Mouse (Mus musculus): ENCODE results near the gene Ralgapa2. TPM values are rescaled to one million over a fixed set of nuclear protein-coding genes. Genes with fewer than 3 reads are reported as not detected.

The Ralgapa2 gene
- polyA plus RNA-seq, 1 experiment from 2014 or later: 9.9 TPM

DNA sequence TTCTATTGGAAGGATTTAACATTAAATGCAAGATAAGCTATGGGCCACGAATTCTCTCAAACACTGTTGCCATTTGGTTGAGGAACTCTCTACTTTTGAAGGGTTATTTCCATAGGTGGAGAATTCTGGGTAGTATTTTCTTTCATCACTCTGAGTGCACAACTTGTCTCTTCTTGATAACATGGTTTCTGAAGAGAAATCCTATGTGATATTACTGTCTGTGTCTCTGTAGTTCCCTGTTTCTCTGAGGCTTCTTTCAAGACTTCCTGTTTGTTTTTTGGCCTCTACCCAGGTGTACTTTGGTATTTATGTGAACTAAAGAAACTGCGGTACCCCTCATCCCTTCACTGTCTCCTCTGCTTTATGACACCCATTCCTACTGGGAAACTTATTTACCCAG lies 190.1 kb downstream of the Ralgapa2 start:
- no peak overlapping the region for H3K4me2 ChIP-seq (ENCODE audit: low read length)
- H3K27ac ChIP-seq (ENCODE audit: low read depth, low read length): no peak overlapping the region
- H3K9me3 ChIP-seq (ENCODE audit: control insufficient read depth, low read length): no peaks in the 10 kb centered on the region
- no peak overlapping the region for H3K4me3 ChIP-seq (ENCODE audit: low read length)
- no peaks in the 10 kb centered on the region for H3K27me3 ChIP-seq (replicated peaks; ENCODE audit: control insufficient read depth, insufficient read depth, low read length)
- H3K9ac ChIP-seq (ENCODE audit: low read depth, low read length): no peak overlapping the region
- no peak for ATAC-seq
- WGBS: 97% methylated on average over 2 of the region's 2 CpGs
- peaks cover 10% of the 10 kb centered on the region for H3K4me1 ChIP-seq (ENCODE audit: control insufficient read depth, insufficient read depth, low read depth, low read length)
- no peaks in the 10 kb centered on the region for H3K36me3 ChIP-seq (ENCODE audit: control insufficient read depth, insufficient read depth, low read length)

DNA sequence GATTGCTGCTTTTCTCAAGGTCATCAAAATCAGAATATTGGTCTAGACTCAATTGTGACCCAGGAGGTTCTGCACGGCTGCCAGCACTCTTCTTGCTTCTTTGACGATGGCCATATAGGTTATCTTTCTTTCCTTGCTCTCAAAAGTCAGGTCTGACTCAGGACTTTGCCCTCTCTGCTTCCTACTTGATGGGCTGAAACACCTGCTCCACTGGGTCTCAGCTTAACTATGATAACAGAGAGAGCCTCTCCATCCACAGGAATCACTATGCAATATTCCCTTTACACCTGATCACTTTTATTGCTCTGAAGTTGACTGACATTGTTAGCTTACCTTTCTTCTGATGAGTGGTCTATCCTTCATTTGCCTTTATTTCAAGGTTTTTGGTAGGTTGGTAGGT lies 191.5 kb downstream of the Ralgapa2 start:
- Histone ChIP-seq H3K27ac (ENCODE audit: low read depth, low read length) (no peak overlapping the region), H3K9ac (ENCODE audit: low read depth, low read length) (no peak overlapping the region), H3K27me3 (replicated peaks; ENCODE audit: control insufficient read depth, insufficient read depth, low read length) (no peaks in the 10 kb centered on the region), H3K4me2 (ENCODE audit: low read length) (no peak overlapping the region), H3K36me3 (ENCODE audit: control insufficient read depth, insufficient read depth, low read length) (no peaks in the 10 kb centered on the region), H3K9me3 (ENCODE audit: control insufficient read depth, low read length) (no peaks in the 10 kb centered on the region), H3K4me1 (ENCODE audit: control insufficient read depth, insufficient read depth, low read depth, low read length) (peaks cover 10% of the 10 kb centered on the region), H3K4me3 (ENCODE audit: low read length) (no peak overlapping the region)
- ATAC-seq: no peak
- 100% methylated on average over 2 of the region's 2 CpGs for WGBS

DNA sequence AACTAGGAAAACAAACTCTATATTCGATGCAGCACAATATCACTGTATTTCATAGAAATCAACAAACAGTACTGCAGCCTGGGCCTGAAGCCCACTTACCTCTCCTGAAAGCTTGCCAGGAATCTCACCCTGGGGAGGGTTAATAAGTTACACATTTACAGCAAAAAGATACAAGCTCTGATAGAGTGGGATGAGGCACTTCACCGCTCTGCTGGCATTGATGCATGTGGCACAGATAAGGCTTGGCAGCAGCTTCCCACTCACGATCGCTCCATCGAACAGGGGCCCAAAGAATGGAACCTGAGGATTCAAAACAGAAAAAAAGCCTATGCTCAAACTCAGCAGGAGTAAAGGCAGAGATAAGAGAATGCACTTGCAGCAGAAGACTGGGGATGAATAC lies 197.4 kb downstream of the Ralgapa2 start:
- no peak overlapping the region for H3K4me3 ChIP-seq (ENCODE audit: low read length)
- H3K9me3 ChIP-seq (ENCODE audit: control insufficient read depth, low read length): no peaks in the 10 kb centered on the region
- no peaks in the 10 kb centered on the region for H3K4me1 ChIP-seq (ENCODE audit: control insufficient read depth, insufficient read depth, low read depth, low read length)
- H3K9ac ChIP-seq (ENCODE audit: low read depth, low read length): no peak overlapping the region
- H3K4me2 ChIP-seq (ENCODE audit: low read length): no peak overlapping the region
- H3K27me3 ChIP-seq (replicated peaks; ENCODE audit: control insufficient read depth, insufficient read depth, low read length): no peaks in the 10 kb centered on the region
- no peak overlapping the region for H3K27ac ChIP-seq (ENCODE audit: low read depth, low read length)
- no peak for ATAC-seq
- 54% methylated on average over 5 of the region's 5 CpGs for WGBS
- H3K36me3 ChIP-seq (ENCODE audit: control insufficient read depth, insufficient read depth, low read length): no peaks in the 10 kb centered on the region

DNA sequence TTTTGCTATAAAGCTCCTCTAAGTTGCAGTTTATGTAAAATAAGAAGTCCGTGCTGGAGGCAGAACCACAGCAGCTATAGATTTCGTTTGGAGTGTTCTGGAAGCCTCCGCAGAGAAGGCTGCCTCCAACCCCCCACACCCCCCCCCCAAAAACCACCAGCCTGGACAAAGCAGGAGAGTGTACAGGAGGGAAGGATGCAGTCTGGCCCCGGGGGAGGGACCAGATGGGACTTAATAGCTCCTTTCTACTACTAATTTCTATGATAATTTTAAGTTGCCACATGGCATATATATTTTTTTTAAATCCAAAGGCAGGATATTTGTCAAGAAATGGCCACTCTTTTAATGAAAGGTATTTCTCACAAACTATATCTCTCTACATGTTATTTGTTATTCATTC lies 198.3 kb downstream of the Ralgapa2 start:
- H3K27ac ChIP-seq (ENCODE audit: low read depth, low read length): no peak overlapping the region
- no peaks in the 10 kb centered on the region for H3K27me3 ChIP-seq (replicated peaks; ENCODE audit: control insufficient read depth, insufficient read depth, low read length)
- no peak overlapping the region for H3K4me3 ChIP-seq (ENCODE audit: low read length)
- no peak for ATAC-seq
- no peaks in the 10 kb centered on the region for H3K9me3 ChIP-seq (ENCODE audit: control insufficient read depth, low read length)
- no peaks in the 10 kb centered on the region for H3K36me3 ChIP-seq (ENCODE audit: control insufficient read depth, insufficient read depth, low read length)
- no peaks in the 10 kb centered on the region for H3K4me1 ChIP-seq (ENCODE audit: control insufficient read depth, insufficient read depth, low read depth, low read length)
- H3K4me2 ChIP-seq (ENCODE audit: low read length): no peak overlapping the region
- H3K9ac ChIP-seq (ENCODE audit: low read depth, low read length): no peak overlapping the region
- 60% methylated on average over 4 of the region's 4 CpGs for WGBS

DNA sequence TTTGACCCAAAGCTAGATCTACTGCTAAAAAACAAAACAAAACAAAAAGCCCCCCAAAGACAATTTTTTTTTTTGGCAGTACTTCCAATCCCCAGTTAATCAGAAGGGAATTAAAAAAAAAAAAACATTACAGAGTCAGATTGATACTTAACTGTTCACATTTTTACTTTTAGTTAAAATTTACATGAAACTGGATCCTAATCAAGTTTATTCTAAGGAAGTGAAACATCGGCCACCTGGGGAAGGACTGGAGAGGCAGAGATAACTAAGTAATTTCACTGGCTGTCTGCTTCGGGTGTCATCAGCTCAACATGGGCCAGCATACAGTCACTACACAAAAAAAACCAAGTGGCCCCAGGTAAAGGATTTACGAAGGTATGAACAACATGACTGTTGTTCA lies 201.4 kb downstream of the Ralgapa2 start:
- WGBS: 92% methylated on average over 3 of the region's 3 CpGs
- H3K4me3 ChIP-seq (ENCODE audit: low read length): no peak overlapping the region
- no peak for ATAC-seq
- no peaks in the 10 kb centered on the region for H3K36me3 ChIP-seq (ENCODE audit: control insufficient read depth, insufficient read depth, low read length)
- no peaks in the 10 kb centered on the region for H3K4me1 ChIP-seq (ENCODE audit: control insufficient read depth, insufficient read depth, low read depth, low read length)
- H3K4me2 ChIP-seq (ENCODE audit: low read length): no peak overlapping the region
- no peaks in the 10 kb centered on the region for H3K9me3 ChIP-seq (ENCODE audit: control insufficient read depth, low read length)
- H3K27ac ChIP-seq (ENCODE audit: low read depth, low read length): no peak overlapping the region
- H3K9ac ChIP-seq (ENCODE audit: low read depth, low read length): no peak overlapping the region
- H3K27me3 ChIP-seq (replicated peaks; ENCODE audit: control insufficient read depth, insufficient read depth, low read length): no peaks in the 10 kb centered on the region

DNA sequence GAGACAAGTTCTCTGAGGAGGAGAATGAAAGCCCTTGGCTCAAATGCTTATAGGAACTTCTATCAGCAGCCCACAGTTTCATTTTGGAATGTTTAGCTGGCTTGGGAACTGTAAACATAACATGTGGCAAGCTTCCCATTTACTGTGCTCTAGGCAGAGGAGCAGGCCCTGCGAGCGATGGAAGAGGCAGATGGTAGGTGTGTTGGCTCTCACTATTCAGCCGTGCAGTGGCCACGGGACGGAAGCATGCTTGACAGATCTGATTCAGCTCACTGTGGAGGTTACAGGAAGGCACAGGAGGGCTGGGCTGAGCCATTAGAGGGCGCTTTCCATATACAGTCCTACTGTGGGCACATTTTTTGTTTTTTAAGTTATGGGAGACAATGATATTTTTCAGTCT lies 201.9 kb downstream of the Ralgapa2 start:
- Histone ChIP-seq H3K36me3 (ENCODE audit: control insufficient read depth, insufficient read depth, low read length) (no peaks in the 10 kb centered on the region), H3K4me2 (ENCODE audit: low read length) (no peak overlapping the region), H3K27ac (ENCODE audit: low read depth, low read length) (no peak overlapping the region), H3K27me3 (replicated peaks; ENCODE audit: control insufficient read depth, insufficient read depth, low read length) (no peaks in the 10 kb centered on the region), H3K4me1 (ENCODE audit: control insufficient read depth, insufficient read depth, low read depth, low read length) (no peaks in the 10 kb centered on the region), H3K9me3 (ENCODE audit: control insufficient read depth, low read length) (no peaks in the 10 kb centered on the region), H3K9ac (ENCODE audit: low read depth, low read length) (no peak overlapping the region), H3K4me3 (ENCODE audit: low read length) (no peak overlapping the region)
- WGBS: 37% methylated on average over 6 of the region's 6 CpGs
- ATAC-seq: peak; percentile 82

DNA sequence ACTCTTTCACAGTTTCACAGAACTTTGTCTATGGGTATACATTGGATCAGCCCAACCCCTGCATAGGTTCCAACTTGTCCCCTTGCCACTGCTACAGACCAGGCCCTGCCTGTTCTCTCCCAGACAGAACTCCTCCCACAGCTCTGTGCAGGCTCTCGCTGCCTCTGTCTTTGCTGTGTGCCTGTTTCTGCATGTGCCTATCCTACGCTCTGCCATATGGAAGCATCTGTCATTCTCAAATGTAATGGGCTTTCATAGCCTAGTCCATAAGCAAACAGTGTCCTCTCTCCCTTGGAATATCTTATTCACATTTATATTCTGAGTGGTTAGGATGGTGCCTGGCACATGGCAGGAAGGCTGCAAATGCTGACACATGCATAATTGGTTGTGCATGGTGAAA lies 202.7 kb downstream of the Ralgapa2 start:
- Histone ChIP-seq H3K36me3 (ENCODE audit: control insufficient read depth, insufficient read depth, low read length) (no peaks in the 10 kb centered on the region), H3K27ac (ENCODE audit: low read depth, low read length) (no peak overlapping the region), H3K4me3 (ENCODE audit: low read length) (no peak overlapping the region), H3K4me1 (ENCODE audit: control insufficient read depth, insufficient read depth, low read depth, low read length) (no peaks in the 10 kb centered on the region), H3K9me3 (ENCODE audit: control insufficient read depth, low read length) (no peaks in the 10 kb centered on the region), H3K4me2 (ENCODE audit: low read length) (no peak overlapping the region), H3K9ac (ENCODE audit: low read depth, low read length) (no peak overlapping the region), H3K27me3 (replicated peaks; ENCODE audit: control insufficient read depth, insufficient read depth, low read length) (no peaks in the 10 kb centered on the region)
- 52% methylated on average over 2 of the region's 2 CpGs for WGBS
- ATAC-seq: no peak

DNA sequence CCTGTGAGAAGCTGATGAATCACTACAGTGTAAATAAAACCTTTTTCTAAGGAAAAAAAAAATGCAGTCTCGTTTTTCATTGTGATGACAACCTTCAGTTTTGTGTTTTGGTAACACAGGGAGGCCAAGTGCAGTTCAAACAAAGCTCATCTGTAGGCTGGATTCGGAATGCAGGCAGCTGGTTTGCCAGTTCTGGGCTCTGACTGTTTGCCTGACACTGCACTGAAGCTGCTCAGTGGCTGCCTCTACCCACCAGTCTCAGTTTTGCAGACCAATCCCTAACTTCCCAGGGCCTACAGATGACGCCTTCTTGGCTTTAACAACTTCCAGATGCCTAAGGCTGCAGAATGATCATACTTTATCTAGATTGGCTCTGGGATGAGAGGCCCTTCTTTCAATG lies 205.1 kb downstream of the Ralgapa2 start:
- Histone ChIP-seq H3K4me2 (ENCODE audit: low read length) (no peak overlapping the region), H3K9me3 (ENCODE audit: control insufficient read depth, low read length) (no peaks in the 10 kb centered on the region), H3K4me3 (ENCODE audit: low read length) (no peak overlapping the region), H3K36me3 (ENCODE audit: control insufficient read depth, insufficient read depth, low read length) (no peaks in the 10 kb centered on the region), H3K27ac (ENCODE audit: low read depth, low read length) (no peak overlapping the region), H3K9ac (ENCODE audit: low read depth, low read length) (no peak overlapping the region), H3K27me3 (replicated peaks; ENCODE audit: control insufficient read depth, insufficient read depth, low read length) (no peaks in the 10 kb centered on the region), H3K4me1 (ENCODE audit: control insufficient read depth, insufficient read depth, low read depth, low read length) (peaks cover 7% of the 10 kb centered on the region)
- ATAC-seq: no peak
- WGBS: 69% methylated on average over 3 of the region's 3 CpGs

DNA sequence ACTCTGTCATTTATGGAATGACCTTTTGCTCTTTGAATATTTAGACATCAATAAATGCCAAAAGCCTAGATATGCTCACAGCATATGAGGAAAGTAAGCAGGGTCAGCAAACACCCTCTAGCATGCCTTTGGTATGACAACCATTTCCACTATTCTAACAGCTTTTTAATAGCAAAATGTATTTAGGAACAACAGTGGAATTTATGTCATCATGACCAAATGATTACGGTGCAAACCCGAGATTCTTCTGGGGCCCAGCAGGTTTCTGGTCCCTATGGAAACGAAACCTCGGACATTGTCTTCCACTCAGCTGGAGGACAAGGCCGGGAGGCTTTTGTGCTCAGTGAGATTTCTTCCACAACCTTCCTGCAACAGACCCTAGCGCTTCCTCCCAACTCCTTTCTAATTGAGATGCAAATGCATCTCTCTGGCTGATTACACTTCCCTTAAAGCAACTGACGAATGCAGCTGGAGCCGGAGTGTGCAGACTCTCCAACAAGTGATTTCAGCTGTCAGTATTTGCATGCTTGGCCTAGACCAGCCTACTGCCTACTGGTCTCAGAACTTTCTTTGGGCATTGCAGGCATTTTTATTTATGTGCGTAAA lies 209.9 kb downstream of the Ralgapa2 start:
- Histone ChIP-seq H3K27ac (ENCODE audit: low read depth, low read length) (0 out of 2 replicates have a peak overlapping the region, but pooled peaks have one; percentile 7), H3K4me2 (ENCODE audit: low read length) (no peak overlapping the region), H3K4me1 (ENCODE audit: control insufficient read depth, insufficient read depth, low read depth, low read length) (peaks cover 7% of the 10 kb centered on the region), H3K27me3 (replicated peaks; ENCODE audit: control insufficient read depth, insufficient read depth, low read length) (no peaks in the 10 kb centered on the region), H3K36me3 (ENCODE audit: control insufficient read depth, insufficient read depth, low read length) (no peaks in the 10 kb centered on the region), H3K9me3 (ENCODE audit: control insufficient read depth, low read length) (no peaks in the 10 kb centered on the region), H3K9ac (ENCODE audit: low read depth, low read length) (no peak overlapping the region), H3K4me3 (ENCODE audit: low read length) (no peak overlapping the region)
- ATAC-seq: peak; percentile 70
- WGBS: 12% methylated on average over 9 of the region's 9 CpGs
